Mouse (Mus musculus) R1 (cell line): ENCODE data around the gene Gm6993.
A peak's percentile ranks its signal among the peaks of the same experiment; 100 is the strongest.

Experiments
- DNase-seq: peaks from one replicate; pipeline ENCODE4 v3.0.0-alpha.2; 2018; ENCODE audit warnings: low read depth, low spot score

Gene Gm6993

GRCm38 (mm10) chr12:31239798-31240197 lies 772 bp upstream of the Gm6993 start:
- no peak for DNase-seq

- no peak for DNase-seq
Observed at GRCm38 (mm10) chr12:31241595-31242342, 1.2 kb downstream of the Gm6993 start.

- no peak for DNase-seq
Observed at GRCm38 (mm10) chr12:31244001-31244400, 3.4 kb downstream of the Gm6993 start.

GRCm38 (mm10) chr12:31244691-31245090 lies 4.1 kb downstream of the Gm6993 start:
- DNase-seq = no peak

- no peak for DNase-seq
Observed at GRCm38 (mm10) chr12:31246153-31246552, 5.6 kb downstream of the Gm6993 start.

- no peak for DNase-seq
Observed at GRCm38 (mm10) chr12:31246615-31247014, 6.0 kb downstream of the Gm6993 start.

- DNase-seq = no peak
Observed at GRCm38 (mm10) chr12:31248165-31248564, 7.6 kb downstream of the Gm6993 start.

- DNase-seq = no peak
Observed at GRCm38 (mm10) chr12:31248681-31249080, 8.1 kb downstream of the Gm6993 start.

GRCm38 (mm10) chr12:31252259-31252658 lies 11.7 kb downstream of the Gm6993 start:
- no peak for DNase-seq

- no peak for DNase-seq
Observed at GRCm38 (mm10) chr12:31254978-31255377, 14.4 kb downstream of the Gm6993 start.

- DNase-seq = no peak
Observed at GRCm38 (mm10) chr12:31256121-31256903, 15.7 kb downstream of the Gm6993 start.

- DNase-seq = no peak
Observed at GRCm38 (mm10) chr12:31261882-31262281, 21.3 kb downstream of the Gm6993 start.

GRCm38 (mm10) chr12:31263921-31264320 lies 23.4 kb downstream of the Gm6993 start:
- no peak for DNase-seq

- DNase-seq = peak; percentile 86
Observed at GRCm38 (mm10) chr12:31265005-31265721, 24.6 kb downstream of the Gm6993 start, which contains the start of gene Lamb1. Lamb1 (plus strand) TSS chr12:31265234.

GRCm38 (mm10) chr12:31265722-31266431 lies 25.3 kb downstream of the Gm6993 start:
- peak; percentile 51 for DNase-seq

GRCm38 (mm10) chr12:31266686-31267085 lies 26.1 kb downstream of the Gm6993 start:
- peak; percentile 25 for DNase-seq

- DNase-seq = no peak
Observed at GRCm38 (mm10) chr12:31267363-31267762, 26.8 kb downstream of the Gm6993 start.

- no peak for DNase-seq
Observed at GRCm38 (mm10) chr12:31268315-31268714, 27.7 kb downstream of the Gm6993 start.

- DNase-seq = no peak
Observed at GRCm38 (mm10) chr12:31269020-31269597, 28.5 kb downstream of the Gm6993 start.

GRCm38 (mm10) chr12:31270361-31270760 lies 29.8 kb downstream of the Gm6993 start:
- DNase-seq = no peak

- DNase-seq = no peak
Observed at GRCm38 (mm10) chr12:31270776-31271175, 30.2 kb downstream of the Gm6993 start.
